Mouse (Mus musculus) C2C12 (cell line): ENCODE results near the gene Pik3ap1. TPM values are rescaled to one million over a fixed set of nuclear protein-coding genes. Genes with fewer than 3 reads are reported as not detected.

ENCODE experiments used
- H3K27me3 ChIP-seq: one replicate; pipeline ENCODE4 v1.6.1; 2011; ENCODE audit not compliant: control insufficient read depth, insufficient read depth, insufficient read length
- H3K36me3 ChIP-seq: one replicate; pipeline ENCODE4 v1.6.1; 2011; ENCODE audit not compliant: control insufficient read depth, insufficient read depth
- H3K4me3 ChIP-seq: one replicate; pipeline ENCODE4 v1.5.1; 2011; ENCODE audit warnings: mild to moderate bottlenecking, control low read depth; ENCODE audit not compliant: poor library complexity, insufficient read depth, severe bottlenecking
- H3K79me2 ChIP-seq: one replicate; pipeline ENCODE4 v1.6.1; 2011; ENCODE audit not compliant: control insufficient read depth, insufficient read depth
- H3K79me3 ChIP-seq: one replicate; pipeline ENCODE4 v1.6.1; 2011; ENCODE audit warnings: low read depth, control low read depth
- H3ac ChIP-seq: one replicate; pipeline ENCODE3; 2011; ENCODE audit warnings: low read depth; ENCODE audit not compliant: control insufficient read depth, insufficient read length
- CEBPB ChIP-seq: IDR thresholded peaks from one replicate; pipeline ENCODE4 v1.6.1; 2011; ENCODE audit warnings: low read depth, mild to moderate bottlenecking, control low read depth, moderate library complexity
- CTCF ChIP-seq: IDR thresholded peaks from one replicate; pipeline ENCODE4 v1.5.1; 2011; ENCODE audit not compliant: control insufficient read depth, insufficient read depth, insufficient read length
- FOSL1 ChIP-seq: IDR thresholded peaks from one replicate; pipeline ENCODE4 v1.8.0; 2011; ENCODE audit warnings: mild to moderate bottlenecking, low read length; ENCODE audit not compliant: poor library complexity, insufficient read depth, severe bottlenecking
- MAX ChIP-seq: IDR thresholded peaks from one replicate; pipeline ENCODE4 v1.6.1; 2011; ENCODE audit warnings: mild to moderate bottlenecking, control low read depth
- MYOD1 ChIP-seq: IDR thresholded peaks from one replicate; pipeline ENCODE4 v1.6.1; 2011; ENCODE audit warnings: low read depth; ENCODE audit not compliant: control insufficient read depth, insufficient read length
- MYOG ChIP-seq: IDR thresholded peaks from one replicate; pipeline ENCODE4 v1.6.1; 2011; ENCODE audit not compliant: control insufficient read depth, insufficient read length; ENCODE audit errors: extremely low read depth
- USF1 ChIP-seq: IDR thresholded peaks from one replicate; pipeline ENCODE4 v1.6.1; 2011; ENCODE audit warnings: low read depth, mild to moderate bottlenecking, control low read depth, moderate library complexity
- polyA plus RNA-seq: library from polyadenylated mRNA; unstranded; fragments of >200 nt; fragmentation: generic; extraction: Trizol; gene quantifications from one replicate; pipeline ENCODE4 v1.2.1, GENCODE M21; 2012; ENCODE audit warnings: missing spikeins

The Pik3ap1 gene
- polyA plus RNA-seq, 1 experiment = 0.01 TPM

DNA sequence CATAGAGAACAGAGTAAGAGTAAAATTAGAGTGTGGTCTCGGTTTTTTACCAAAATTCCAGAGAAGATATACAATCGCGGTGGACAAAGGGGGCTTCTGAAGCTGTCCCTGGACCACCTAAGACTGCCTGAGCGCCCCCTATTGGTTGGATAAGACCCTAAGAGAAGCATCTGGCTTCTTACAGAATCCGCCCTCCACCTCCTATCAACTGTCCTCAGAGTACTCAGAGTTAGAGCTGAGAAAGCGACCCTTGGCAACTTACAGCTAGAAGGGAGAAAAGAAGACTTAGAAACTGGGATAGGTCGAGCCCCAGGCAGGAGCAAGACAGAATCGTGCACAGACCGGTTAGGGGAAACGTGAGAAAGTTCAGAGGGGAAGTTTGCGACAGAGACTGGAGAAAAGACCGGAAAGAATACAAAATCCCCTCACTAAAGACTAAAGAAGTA, 473 bp downstream of the Pik3ap1 start:
- Histone ChIP-seq H3K79me3 (no peaks in the 10 kb centered on the region), H3K27me3 (peaks cover 29% of the 10 kb centered on the region), H3ac (no peak overlapping the region), H3K36me3 (no peaks in the 10 kb centered on the region), H3K4me3 (no peak overlapping the region), H3K79me2 (no peaks in the 10 kb centered on the region)
- TF ChIP-seq CEBPB = no peak
- no peak for TF ChIP-seq MYOG
- TF ChIP-seq USF1 = no peak
- TF ChIP-seq FOSL1 = no peak
- TF ChIP-seq MYOD1 = no peak
- TF ChIP-seq MAX = no peak
- TF ChIP-seq CTCF = no peak

DNA sequence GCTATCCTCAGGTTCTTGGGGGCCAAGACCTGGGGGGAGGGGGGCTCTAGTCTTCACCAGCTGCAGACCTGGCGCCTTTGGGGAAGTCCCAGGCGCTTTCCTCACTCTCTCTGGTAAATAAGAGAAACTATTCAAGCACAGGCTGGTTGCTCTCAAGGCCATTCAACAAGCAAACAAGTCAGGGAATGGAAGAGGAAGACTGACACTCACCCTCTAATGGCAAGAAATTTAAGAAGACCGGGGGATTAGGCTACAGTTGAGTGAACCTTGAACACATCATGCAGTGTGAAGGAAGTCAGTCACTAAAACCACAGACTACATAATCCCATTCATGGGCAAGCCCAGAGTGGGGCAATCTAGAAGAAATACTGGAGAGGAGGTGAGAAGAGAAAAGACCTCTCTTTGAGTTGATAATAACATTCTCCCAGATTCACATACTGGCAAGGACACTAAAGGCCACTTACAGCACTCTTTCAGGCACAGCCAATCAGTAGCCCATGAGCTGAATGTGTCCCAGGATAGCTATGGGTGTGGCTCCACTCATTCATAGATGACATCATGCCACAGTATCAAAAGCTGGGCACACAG, 2.4 kb downstream of the Pik3ap1 start:
- H3K79me2 ChIP-seq = no peaks in the 10 kb centered on the region
- H3ac ChIP-seq = no peak overlapping the region
- no peak overlapping the region for H3K4me3 ChIP-seq
- no peaks in the 10 kb centered on the region for H3K36me3 ChIP-seq
- TF ChIP-seq MAX (no peak), CEBPB (no peak), USF1 (no peak), CTCF (no peak), MYOG (no peak), FOSL1 (no peak), MYOD1 (no peak)
- peaks cover 27% of the 10 kb centered on the region for H3K27me3 ChIP-seq
- H3K79me3 ChIP-seq = no peaks in the 10 kb centered on the region

DNA sequence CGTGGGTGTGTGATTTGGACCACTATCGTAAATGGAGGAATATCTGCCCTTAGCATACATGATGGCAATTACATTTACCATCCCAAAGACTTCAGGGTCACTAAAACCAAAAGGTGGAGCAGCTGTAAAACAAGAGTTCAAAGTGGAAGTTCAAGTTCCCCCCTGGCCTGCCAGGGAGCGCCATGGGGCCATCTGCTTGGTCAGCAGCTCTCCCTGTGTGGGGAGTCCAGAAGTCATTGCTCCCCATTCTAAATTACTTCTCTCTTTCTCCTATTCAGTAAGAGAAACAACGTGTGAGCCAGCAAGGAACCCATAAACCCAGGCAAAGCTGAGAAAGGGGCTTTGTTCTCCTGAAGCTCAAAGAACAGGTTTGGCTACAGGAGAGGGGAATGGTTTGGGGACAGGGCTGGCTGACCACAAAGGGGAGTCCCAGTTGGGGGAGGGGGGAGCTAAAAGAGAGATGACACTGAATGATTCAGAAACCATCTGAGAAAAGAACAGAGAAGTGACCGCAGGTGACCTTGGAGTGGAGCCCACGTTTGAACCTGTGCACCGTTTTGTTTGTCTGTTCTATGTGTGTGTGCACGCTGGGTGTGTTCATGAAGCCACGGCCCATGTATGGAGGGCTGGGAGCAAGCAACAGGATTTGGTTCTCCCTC, 3.2 kb downstream of the Pik3ap1 start:
- Histone ChIP-seq H3K27me3 (peaks cover 27% of the 10 kb centered on the region), H3K79me3 (no peaks in the 10 kb centered on the region), H3K79me2 (no peaks in the 10 kb centered on the region), H3K4me3 (no peak overlapping the region), H3ac (no peak overlapping the region), H3K36me3 (no peaks in the 10 kb centered on the region)
- no peak for TF ChIP-seq USF1
- no peak for TF ChIP-seq MAX
- TF ChIP-seq CTCF = no peak
- TF ChIP-seq FOSL1 = no peak
- TF ChIP-seq MYOG = no peak
- TF ChIP-seq CEBPB = no peak
- no peak for TF ChIP-seq MYOD1

GRCm38 (mm10) chr19:41379195-41379594, 5.7 kb downstream of the Pik3ap1 start:
- TF ChIP-seq USF1 (no peak), MYOD1 (no peak), FOSL1 (no peak), CEBPB (no peak), CTCF (no peak)
- H3ac ChIP-seq = no peak overlapping the region
- peaks cover 32% of the 10 kb centered on the region for H3K27me3 ChIP-seq
- H3K79me3 ChIP-seq = no peaks in the 10 kb centered on the region
- no peaks in the 10 kb centered on the region for H3K36me3 ChIP-seq
- no peak overlapping the region for H3K4me3 ChIP-seq
- H3K79me2 ChIP-seq = no peaks in the 10 kb centered on the region

DNA sequence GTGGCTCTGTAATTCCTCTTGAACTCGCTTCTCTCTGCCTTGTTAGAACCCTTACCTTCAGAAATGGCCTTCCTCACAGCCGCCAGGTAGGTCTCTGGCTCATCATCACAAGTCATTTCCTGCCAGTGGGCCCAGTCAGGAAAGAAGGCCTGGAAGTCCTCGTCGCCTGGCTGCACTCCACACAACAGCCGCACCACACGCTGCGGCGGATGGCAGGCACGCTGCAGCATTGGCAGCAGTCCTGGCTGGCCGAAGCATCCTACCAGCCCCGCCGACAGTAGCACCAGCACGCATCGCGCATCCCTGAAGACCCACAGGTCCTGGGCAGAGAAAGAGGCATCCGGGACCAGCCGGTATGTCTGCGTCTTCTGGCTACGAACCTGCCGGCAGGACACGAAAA, 9.1 kb downstream of the Pik3ap1 start:
- H3K79me2 ChIP-seq = no peaks in the 10 kb centered on the region
- no peak overlapping the region for H3ac ChIP-seq
- H3K4me3 ChIP-seq = no peak overlapping the region
- H3K79me3 ChIP-seq = no peaks in the 10 kb centered on the region
- TF ChIP-seq MAX (no peak), MYOD1 (no peak), USF1 (no peak), CTCF (no peak), FOSL1 (no peak), CEBPB (no peak), MYOG (no peak)
- no peaks in the 10 kb centered on the region for H3K36me3 ChIP-seq
- peaks cover 23% of the 10 kb centered on the region for H3K27me3 ChIP-seq
